In the genomic region with DNA sequence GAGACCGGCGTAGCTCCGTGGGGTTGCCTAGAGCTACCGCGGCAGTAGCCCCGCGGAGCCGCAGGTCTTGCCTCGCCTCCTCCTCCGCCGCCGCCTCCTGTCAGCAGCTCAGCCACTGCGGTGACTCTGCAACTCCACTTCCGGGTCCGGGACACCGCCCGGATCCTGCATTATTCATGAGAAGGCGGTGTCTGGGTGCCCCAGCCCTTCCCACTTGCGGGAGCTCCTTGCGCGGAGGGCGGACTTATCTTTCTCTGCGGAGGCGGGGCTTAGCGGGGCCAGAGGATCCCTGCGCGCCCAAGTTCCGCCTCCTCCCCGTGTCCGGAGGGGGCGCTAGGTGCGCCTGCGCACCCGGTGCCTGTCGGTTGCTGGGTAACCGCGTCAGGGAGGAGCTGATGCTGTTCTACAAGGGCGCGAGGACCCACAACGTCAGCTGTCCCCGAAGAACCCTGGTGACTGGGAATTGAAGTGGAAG, we compare ENCODE assay signal across 8 mouse cellular contexts. TPM values are rescaled to one million over a fixed set of nuclear protein-coding genes. Genes with fewer than 3 reads are reported as not detected.
A peak's percentile ranks its signal among the peaks of the same experiment; 100 is the strongest.
DNase-seq lines count a peak whose midpoint lies in the region; ATAC-seq and TF ChIP-seq lines count a peak whose summit lies in the region.

Gene Fam219a, minus strand, starts transcription at position 128 of the 475 bp plus-strand sequence.
Gene Dnaic1, plus strand, starts transcription at position 365 of the 475 bp plus-strand sequence.

- H3K9ac ChIP-seq in kidney, embryonic 14.5 days (ENCODE audit: low read depth, low read length): peak within 1 kb of the TSS; percentile 49
- peak within 1 kb of the TSS; percentile 64 for H3K9ac ChIP-seq in limb, embryonic 15.5 days

- H3K27me3 ChIP-seq in kidney, embryonic 14.5 days (ENCODE audit: control insufficient read depth, insufficient read depth, low read length): peaks cover 17% of the 10 kb centered on the region
- peaks cover 61% of the 10 kb centered on the region for H3K27me3 ChIP-seq in limb, embryonic 15.5 days

- peak within 1 kb of the TSS; percentile 72 for H3K4me2 ChIP-seq in kidney, embryonic 14.5 days (replicated peaks; ENCODE audit: low read depth, low read length)
- peak within 1 kb of the TSS; percentile 93 for H3K4me2 ChIP-seq in limb, embryonic 15.5 days

- peak; percentile 98 for ATAC-seq in kidney, embryonic 14.5 days (ENCODE audit: low FRiP score, low TSS enrichment)
- peak; percentile 97 for ATAC-seq in limb, embryonic 15.5 days (ENCODE audit: insufficient number of reproducible peaks, low FRiP score, low TSS enrichment, low read depth)

- WGBS in kidney, embryonic 14.5 days: under 1% methylated on average over 41 of the region's 41 CpGs
- under 1% methylated on average over 40 of the region's 41 CpGs for WGBS in limb, embryonic 15.5 days

- H3K9me3 ChIP-seq in kidney, embryonic 14.5 days (ENCODE audit: control insufficient read depth, low read length): no peaks in the 10 kb centered on the region
- no peaks in the 10 kb centered on the region for H3K9me3 ChIP-seq in limb, embryonic 15.5 days

- H3K36me3 ChIP-seq in kidney, embryonic 14.5 days (ENCODE audit: control insufficient read depth, insufficient read depth, low read length): no peaks in the 10 kb centered on the region
- no peaks in the 10 kb centered on the region for H3K36me3 ChIP-seq in limb, embryonic 15.5 days

- TF ChIP-seq CTCF in bone marrow macrophage, adult 2 months (IDR thresholded peaks at IDR 0.05; ENCODE audit: low read depth, low read length): no peak
- TF ChIP-seq CTCF in embryonic fibroblast, embryonic 13.5 days (IDR thresholded peaks at IDR 0.05; ENCODE audit: borderline replicate concordance, insufficient read depth, low read length): peak; percentile 25; the same call in 1 of the 2 replicates

- peaks cover 33% of the 10 kb centered on the region for H3K4me1 ChIP-seq in bone marrow macrophage, adult 2 months (ENCODE audit: control insufficient read depth, insufficient read depth, low read length)
- H3K4me1 ChIP-seq in embryonic fibroblast, embryonic 13.5 days (ENCODE audit: control insufficient read depth, insufficient read depth, low read length): 0 out of 2 replicates have a peak, but pooled peaks cover 5% of the 10 kb centered on the region
- peaks cover 12% of the 10 kb centered on the region for H3K4me1 ChIP-seq in kidney, embryonic 14.5 days (ENCODE audit: control insufficient read depth, insufficient read depth, low read length)
- H3K4me1 ChIP-seq in limb, embryonic 15.5 days: peaks cover 20% of the 10 kb centered on the region

- H3K4me3 ChIP-seq in bone marrow macrophage, adult 2 months (ENCODE audit: insufficient read depth, low read length): peak within 1 kb of the TSS; percentile 84
- H3K4me3 ChIP-seq in embryonic fibroblast, embryonic 13.5 days (ENCODE audit: insufficient read depth, low read length): peak within 1 kb of the TSS; percentile 65
- H3K4me3 ChIP-seq in kidney, embryonic 14.5 days (ENCODE audit: low read length): peak within 1 kb of the TSS; percentile 52
- peak within 1 kb of the TSS; percentile 79 for H3K4me3 ChIP-seq in limb, embryonic 15.5 days

- H3K27ac ChIP-seq in bone marrow macrophage, adult 2 months (ENCODE audit: insufficient read depth, low read depth, low read length): peak within 1 kb of the TSS; percentile 61
- no peak within 1 kb of the TSS for H3K27ac ChIP-seq in embryonic fibroblast, embryonic 13.5 days (ENCODE audit: insufficient read depth, low read length)
- H3K27ac ChIP-seq in kidney, embryonic 14.5 days (ENCODE audit: low read depth, low read length): no peak within 1 kb of the TSS; the same call in 1 of the 2 replicates
- H3K27ac ChIP-seq in limb, embryonic 15.5 days: no peak within 1 kb of the TSS

- DNase-seq in A20 (ENCODE audit: low read depth, low spot score): peak; percentile 99
- DNase-seq in heart, adult 9 months (ENCODE audit: low spot score in 2 of 2): peak; percentile 100
- DNase-seq in monocyte, adult 2 months (ENCODE audit: low read depth in 1 of 2, low spot score in 2 of 2): peak; percentile 97
- DNase-seq in spleen, postnatal 36 days (ENCODE audit: low spot score in 2 of 2): peak; percentile 99

- no peak for TF ChIP-seq POLR2A in bone marrow macrophage, adult 2 months (IDR thresholded peaks at IDR 0.05; ENCODE audit: borderline replicate concordance, low read depth, low read length)
- peak; percentile 85 for TF ChIP-seq POLR2A in embryonic fibroblast, embryonic 13.5 days (IDR thresholded peaks at IDR 0.05; ENCODE audit: low read depth, low read length)

RNA-seq across cellular contexts. Expression of gene Fam219a, which starts in this region (rescaled TPM):
- polyA plus RNA-seq in bone marrow macrophage, adult 2 months (2012; ENCODE audit: insufficient read depth, insufficient read length, missing spikeins): 35.2 and 35.6 TPM in 2 replicates
- polyA plus RNA-seq in embryonic fibroblast, embryonic 13.5 days (2011; ENCODE audit: insufficient read length, low read depth, missing spikeins): 11.4 and 15.5 TPM in 2 replicates
- polyA plus RNA-seq in kidney, embryonic 14.5 days (2014; fragmentation: Nextera tagmentation; extraction: Ambion mirVana): 2.2 and 2.7 TPM in 2 replicates
- polyA plus RNA-seq in limb, embryonic 15.5 days (2015; fragmentation: Nextera tagmentation; extraction: Ambion mirVana): 2.7 and 2.8 TPM in 2 replicates

RNA-seq across cellular contexts. Expression of gene Dnaic1, which starts in this region (rescaled TPM):
- not detected in 2 replicates for polyA plus RNA-seq in bone marrow macrophage, adult 2 months (2012; ENCODE audit: insufficient read depth, insufficient read length, missing spikeins)
- not detected in 2 replicates for polyA plus RNA-seq in embryonic fibroblast, embryonic 13.5 days (2011; ENCODE audit: insufficient read length, low read depth, missing spikeins)
- polyA plus RNA-seq in kidney, embryonic 14.5 days (2014; fragmentation: Nextera tagmentation; extraction: Ambion mirVana): 2.2 and 2.4 TPM in 2 replicates
- 1.2 TPM in 2 replicates for polyA plus RNA-seq in limb, embryonic 15.5 days (2015; fragmentation: Nextera tagmentation; extraction: Ambion mirVana)
